Mouse (Mus musculus) cerebellum, postnatal 10 days (tissue): ENCODE data around the gene Gm10300.

ENCODE experiments used
- DNase-seq, 2 experiments: peaks; one replicate each; pipeline ENCODE4 v3.0.0; 2021; ENCODE audit warnings: mixed read lengths in 2 of 2

The Gm10300 gene

DNA sequence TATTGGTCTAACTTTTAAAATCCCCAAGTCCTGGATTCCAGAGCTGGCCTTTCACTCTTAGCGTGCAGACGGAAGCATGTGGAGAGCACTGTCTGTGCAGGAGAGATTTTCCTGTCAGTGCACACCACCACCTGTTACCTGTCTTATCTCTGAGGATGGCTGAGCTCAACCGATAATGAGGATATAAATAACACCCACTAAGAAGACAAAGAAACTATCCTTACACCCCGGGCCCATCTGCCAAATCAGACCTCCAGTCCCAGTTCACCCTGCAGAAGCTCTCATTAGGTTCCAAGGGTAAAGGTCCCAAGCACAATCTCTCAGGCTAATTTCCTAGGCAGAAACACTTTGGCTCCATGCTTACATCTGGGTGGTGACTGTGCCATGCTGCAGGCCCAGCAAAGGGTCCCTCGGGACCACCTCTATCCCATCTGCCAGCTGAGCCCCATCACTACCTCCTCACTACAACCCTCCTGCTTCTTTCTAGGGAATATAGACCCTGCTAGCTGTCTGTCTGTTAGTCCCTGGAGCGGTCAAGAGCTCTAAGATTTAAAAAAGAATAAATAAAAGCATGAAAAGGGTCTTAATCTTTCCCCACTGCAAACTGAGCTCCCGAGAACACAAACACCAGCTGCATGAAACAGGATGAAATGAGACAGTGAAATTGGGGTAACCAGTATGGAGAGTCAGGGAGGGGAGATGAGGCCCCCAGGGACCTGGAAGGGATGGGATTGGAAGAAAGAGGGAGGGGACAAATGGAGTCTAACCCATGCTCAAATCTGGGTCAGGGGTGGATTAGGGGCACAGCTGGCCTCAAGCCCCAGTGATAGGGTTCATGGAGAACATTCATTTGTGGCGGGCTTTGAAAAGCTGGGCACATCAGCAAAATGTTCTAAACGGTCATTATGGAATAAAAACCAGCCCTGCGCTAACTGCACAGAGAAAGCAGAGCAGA is 22.9 kb upstream of the Gm10300 start:
- DNase-seq, result peak in 1 of 2 experiments; percentile 24

DNA sequence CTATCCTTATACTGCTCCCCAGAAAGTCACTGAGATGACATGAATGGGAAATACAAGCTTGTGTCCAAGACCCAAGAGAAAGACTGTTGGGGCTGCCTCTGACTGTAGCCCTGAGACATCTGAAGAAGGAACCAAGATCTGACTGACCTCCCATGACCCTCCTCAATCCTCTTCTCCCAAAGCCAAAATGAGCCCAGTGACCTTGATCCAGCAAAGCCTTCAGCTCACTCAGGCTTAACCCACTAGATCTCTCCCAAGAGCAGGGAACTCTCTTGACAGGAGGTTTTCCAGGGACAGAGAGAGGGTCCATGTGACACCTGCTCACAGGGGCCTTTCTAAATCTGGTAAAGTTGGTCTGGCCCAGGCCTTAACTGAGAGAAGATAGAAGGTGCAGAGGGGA is 17.2 kb upstream of the Gm10300 start:
- no peak for DNase-seq

DNA sequence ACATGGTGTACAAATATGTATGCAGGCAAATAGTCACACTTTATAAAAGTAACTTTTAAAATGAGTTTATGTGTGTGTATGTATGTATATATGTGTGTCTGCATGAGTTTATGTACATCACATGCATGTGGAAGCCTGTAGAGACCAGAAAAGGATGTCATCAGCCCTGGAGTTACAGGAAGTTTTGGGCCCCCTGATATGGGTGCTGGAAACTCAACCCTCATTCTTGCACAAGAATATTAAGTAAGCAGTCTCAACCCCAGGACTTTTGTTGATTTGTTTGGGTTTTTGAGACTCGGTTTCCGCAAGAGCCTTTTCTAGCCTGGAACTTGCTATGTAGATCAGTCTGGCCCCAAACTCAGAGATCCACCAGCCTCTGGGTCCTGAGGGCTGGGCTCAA is 15.0 kb upstream of the Gm10300 start:
- no peak for DNase-seq

DNA sequence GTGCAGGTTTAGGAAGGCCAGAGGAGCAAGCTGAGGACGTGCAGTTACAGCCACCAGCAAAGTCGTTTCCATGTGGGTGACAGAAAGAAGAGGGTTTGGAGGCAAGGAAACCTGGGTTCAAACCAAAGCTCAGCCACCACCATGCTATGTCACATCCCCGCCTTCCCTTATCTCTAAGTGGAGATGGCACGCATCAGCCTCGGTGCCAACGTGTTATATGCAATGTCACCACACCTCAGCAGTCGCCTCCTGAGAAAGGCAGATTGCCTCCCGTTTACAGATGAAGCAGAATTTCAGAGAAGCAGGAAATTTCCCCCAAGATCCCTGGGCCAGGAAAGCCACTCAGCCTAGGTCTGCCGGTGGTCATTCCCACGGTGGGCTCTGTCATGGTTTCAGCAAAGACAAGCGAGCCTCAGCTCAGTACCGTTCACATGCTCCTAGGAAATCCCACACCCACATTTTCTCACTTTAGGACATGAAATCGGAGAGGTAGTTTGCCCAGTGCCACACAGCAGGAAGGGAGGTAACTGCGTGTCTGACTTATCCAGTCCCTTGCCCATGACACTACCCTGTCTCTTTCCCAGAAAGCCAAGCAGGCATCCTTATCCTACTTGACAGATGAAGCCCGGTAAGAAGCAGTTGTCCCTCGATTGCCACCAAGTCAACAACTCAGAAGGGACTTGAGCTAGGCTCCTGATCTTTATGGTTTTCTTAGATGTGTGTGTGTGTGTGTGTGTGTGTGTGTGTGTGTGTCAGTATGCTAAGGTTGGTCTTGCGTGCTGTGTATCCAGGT is 14.3 kb upstream of the Gm10300 start:
- no peak for DNase-seq

DNA sequence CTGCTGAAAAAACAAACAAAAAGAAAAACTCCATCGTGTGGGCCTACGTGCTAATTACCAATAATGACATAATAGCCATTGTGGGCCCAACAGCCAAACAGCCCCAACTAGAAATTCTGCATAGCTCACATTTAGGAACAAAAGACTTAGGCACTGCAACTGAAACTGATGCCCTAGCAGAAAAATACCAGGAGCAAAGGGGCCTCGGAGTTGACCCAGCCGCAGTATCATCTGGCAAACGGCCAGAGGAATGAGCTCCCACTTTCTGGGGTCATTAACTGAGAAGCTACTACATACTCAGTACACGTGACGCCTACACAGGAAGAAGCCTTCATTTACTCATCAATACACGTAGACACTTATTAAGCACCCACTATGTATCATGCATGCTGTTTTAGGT is 12.2 kb upstream of the Gm10300 start:
- no peak for DNase-seq

DNA sequence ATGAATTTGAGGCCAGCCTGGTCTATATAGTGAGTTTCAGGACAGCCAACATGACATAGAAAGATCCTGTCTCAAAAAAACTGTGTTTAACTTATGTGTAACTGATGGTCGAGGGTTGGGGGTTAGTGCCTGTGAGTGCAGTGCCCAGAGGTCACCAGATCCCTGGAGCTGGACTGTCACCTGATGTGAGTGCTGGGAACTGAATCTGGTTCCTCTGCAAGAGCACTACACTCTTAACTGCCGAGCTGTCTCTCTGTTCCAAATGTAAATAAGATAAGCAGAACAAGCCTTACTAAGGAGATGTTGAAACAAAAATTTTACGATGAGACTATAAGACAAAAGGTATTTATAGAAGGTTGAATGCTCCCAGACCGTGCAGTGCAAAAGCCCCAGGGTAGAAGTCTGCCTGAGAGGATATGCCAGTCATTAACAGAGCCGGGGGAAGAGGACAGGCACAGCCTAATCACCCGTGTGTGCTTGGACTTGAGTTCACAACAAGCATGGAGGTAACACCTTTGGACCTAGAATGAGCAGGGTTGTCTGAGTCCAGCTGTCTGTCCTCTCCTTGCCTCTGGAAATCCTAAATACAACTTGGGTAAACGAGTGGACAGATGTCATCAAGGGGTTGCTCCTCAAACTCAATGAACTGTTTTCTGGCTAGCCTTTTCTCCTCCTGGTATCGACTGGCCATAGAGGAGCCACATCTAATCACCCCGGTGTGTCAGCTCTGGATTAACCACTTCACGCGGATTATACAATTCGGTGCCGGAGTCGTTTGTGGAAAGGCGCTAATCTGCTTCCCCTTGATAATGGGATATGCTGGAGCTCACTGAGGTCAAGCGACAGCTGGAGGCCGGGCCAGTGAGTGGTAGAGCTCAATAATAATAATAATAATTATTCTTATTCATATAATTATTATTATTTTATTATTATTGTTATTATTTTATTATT is 11.3 kb upstream of the Gm10300 start:
- DNase-seq, result no peak

DNA sequence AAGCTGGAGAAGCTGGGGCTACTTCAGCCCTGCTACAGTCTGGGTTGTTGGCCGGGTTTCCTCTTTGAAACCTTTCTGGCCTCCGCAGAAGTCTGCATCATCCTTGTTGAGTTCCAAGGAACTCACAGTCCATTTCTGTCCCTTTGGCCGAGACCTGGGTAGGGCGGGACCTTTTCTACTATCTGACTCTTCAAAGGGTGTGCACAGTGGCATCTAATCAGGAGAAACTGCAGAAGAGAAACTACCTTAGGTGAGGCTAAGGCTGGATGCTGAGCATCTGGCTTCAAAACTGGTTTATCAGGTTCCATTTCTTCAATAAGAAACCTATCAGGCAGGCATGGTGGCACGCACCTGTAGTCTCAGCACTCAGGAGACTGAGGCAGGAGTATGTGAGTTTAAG is 9.9 kb upstream of the Gm10300 start:
- no peak for DNase-seq

DNA sequence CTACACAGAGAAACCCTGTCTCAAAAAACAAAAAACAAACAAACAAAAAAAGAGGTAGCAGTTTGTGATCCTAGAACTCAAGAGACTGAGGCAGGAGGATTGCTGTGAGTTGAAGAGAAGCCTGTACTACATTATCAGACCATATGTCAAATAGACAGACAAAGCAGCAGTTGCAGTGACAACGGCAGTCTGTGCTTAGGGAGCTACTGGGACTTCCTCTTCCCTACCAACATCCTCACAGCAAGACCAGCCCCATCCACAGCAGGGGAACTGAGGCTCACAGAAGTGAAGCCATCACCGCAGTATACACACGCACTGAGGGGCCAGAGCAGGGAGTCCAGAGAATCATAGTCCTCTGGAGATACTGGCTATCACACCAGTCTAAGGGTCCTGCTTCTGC is 8.9 kb upstream of the Gm10300 start:
- no peak for DNase-seq

DNA sequence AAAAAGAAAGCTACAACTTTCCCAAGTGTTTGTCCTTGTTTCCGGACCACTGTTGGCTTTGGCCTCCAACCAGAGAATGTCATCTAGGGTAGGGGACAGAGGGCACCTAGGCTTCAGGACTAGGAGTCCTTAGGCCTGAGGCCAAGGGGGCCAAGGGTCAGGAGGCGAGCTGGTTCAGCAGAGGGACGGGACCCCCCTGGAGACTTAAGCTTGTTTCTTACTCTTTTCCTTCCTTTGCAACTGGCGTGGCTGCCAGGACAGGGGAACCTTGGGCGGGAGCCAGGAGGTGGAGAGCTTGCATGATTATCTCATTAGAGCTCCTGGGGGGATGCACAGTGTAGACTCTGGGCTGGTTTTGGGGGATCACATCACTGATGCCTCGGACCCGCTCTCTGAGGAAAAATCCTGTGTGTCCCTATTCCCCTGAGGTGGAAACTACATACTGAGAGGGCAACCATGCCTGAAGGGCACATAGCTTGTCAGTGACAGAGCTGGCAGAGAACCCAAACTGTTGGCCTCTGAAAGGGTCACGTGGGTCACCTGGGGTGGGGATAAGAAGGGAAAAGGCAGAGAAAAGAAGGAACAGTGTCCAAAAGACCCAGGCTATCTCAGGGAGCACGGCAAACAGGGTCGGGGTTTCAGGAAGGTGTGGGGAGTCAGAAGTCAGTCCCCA is 8.3 kb upstream of the Gm10300 start:
- DNase-seq, result peak; percentile 78

DNA sequence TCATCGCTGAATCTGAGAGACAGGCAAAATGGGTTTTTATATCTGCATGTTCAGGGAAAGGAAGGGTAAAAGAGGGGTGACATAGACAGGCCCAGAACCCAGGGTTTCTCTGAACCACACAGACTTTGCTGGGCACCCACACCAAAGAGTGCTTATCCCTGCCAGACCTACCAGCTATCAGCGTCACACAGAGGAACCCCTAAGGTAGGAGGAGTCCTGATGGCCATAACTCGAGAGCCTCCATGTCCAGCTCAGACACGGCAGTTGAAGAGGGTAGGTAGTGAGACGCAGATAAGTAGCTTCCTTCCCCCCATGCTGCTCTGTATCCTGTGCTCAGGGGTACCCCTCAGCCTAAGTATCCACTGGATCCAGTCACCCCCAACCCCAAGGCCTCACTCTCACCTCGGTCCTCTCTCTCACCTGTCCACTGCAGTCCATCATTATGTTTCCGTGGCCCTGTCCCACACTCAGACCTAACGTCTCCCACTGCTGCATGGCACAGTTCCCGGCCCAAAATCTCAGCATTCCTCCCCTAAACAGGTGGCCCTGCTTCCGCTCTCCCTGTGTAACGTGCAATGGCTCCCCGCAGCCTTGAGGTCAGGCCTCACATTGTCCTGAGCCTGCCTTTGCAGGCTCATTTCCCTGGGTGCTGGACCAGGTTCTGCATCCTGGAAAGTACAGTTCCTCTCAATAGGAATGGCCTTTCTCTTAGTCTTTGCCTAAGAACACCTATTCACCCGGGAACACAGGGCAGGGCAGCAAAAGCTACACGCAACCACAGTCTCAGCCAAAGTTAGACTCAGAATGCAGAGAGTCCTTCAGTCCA is 7.2 kb upstream of the Gm10300 start:
- DNase-seq, result peak; percentile 57 to 58

DNA sequence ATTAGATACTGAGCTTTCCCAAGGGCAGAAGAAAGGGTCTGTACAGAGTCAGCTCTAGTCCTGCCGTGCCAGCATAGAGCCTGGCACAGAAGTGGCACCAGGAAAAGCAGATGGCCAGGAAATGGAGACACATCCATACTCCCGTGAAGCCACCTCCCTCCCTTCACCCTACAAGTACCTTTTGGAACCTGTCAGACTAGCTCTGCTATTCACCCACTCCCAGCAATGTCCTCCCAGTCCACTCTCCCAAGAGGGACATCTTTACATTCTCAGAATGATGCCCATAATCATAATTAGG is 6.6 kb upstream of the Gm10300 start:
- peak; percentile 59 to 61 for DNase-seq

DNA sequence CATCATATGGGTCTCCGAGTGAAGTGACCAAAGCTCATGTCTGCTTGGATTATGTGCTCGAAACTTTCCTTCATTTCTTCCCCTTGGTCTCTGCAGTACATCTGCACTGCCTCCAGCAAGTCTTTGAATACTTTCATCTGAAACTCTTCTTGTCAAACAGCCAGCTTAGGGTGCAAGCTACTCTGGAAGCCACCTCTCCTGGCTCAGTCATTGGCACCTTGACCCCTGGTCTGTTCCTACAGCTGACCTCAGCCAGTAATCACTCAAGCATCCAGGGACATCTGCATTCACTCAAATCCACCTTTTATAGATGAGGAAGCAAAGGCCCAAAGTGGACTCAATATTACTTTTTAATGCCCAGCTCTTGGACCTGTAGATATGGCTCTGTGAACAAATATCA is 2.8 kb upstream of the Gm10300 start:
- DNase-seq, result no peak

DNA sequence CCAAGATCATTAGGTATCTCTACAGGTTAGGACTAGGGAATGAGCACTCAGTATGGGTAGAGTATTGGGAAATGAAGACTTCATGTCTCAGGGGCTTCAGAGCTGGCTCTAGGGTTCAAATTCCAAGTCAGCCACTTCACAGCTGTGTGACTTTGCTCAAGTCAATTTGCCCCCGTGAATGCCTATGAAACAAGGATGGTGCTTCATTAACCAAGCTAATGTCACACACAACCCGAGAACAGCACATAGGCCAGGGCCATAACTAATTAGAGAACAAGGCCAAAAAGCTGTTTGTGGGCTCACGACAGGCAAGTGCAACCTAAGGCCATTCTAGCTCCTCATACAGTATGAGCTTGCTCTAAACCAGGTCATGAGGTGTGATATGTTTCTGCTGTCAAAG is 2.3 kb upstream of the Gm10300 start:
- DNase-seq, result no peak

DNA sequence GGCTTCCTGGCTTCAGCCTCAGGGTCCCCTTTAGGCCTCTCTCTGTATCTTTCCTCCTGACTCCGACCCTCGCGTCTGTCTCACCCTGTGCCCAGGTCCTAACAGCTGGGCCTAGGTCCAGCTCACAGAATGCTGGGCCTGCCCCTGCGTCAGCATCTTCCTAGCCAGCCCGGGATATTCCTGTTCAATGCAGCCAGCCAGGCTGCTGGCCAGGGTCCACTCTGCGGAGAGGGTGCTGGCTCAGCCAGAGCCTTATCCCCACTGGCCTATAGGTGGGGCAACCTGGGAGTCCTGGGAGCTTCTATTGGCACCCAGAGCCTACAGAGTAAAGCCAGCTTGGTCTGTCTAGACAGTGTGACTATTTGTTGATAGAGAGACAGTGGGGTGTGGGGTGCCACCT is 1.6 kb upstream of the Gm10300 start:
- DNase-seq, result no peak

DNA sequence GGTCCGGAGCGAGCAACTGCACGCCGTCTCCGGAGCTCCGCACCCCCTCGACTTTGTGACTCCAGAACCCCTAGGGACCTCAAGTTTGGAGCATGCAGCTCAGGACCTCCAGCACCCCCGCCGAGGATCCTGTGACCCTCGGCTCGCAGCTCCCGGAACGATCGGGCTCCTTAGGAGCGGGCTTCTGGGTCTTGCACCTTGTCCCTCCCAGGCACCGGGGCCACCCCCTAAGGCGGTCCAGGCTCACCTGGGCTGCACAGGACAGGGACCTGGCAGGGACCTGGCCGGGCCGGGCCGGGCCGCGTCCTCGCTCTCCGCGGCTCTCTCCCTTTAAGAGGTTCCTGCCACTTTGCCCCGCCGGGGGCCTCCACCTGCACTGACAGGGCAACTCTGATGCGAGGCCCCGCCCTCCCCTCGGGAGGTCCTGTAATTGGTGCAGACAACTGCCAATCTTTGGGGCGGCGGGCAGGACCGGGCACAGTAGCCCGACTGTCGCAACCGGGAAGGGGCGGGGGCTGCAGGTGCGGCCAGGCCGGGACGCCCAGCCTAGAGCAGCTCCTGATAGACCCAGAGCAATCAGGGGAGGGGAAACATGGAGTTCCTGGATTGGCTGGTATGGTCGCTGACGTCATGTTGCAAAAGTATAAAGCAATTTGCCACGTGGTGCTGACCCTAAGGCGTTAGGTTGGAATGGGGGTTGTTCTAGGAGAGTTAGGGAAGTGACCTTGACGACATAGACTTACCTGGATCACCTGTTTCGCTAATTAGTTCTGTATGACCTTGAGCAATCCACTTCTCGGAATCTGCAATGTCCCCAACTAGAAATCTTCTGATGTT is 654 bp downstream of the Gm10300 start, which contains the start of gene Epb41:
Epb41 (minus strand) TSS at position 389 of the 837 bp plus-strand sequence.
- DNase-seq, result peak; percentile 98

DNA sequence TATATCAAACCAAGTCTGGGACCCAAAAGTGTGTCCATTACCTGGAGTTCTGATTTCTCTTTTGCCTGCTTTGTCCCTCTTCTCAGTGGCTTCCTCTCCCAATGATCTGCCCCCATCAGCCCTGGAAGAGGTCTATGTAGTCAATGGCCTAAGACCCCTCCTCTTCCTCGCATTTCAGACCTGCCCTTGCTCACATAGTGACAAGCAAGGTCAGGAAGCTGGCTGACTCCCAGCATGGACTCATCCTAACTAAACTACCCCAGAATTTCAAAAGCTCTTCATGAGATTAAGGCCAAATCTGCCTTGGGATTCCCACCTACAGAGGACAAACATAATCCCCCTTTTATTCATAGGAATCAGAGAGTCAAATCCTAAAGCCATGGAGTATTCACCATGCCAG is 1.3 kb downstream of the Gm10300 start:
- DNase-seq, result no peak

DNA sequence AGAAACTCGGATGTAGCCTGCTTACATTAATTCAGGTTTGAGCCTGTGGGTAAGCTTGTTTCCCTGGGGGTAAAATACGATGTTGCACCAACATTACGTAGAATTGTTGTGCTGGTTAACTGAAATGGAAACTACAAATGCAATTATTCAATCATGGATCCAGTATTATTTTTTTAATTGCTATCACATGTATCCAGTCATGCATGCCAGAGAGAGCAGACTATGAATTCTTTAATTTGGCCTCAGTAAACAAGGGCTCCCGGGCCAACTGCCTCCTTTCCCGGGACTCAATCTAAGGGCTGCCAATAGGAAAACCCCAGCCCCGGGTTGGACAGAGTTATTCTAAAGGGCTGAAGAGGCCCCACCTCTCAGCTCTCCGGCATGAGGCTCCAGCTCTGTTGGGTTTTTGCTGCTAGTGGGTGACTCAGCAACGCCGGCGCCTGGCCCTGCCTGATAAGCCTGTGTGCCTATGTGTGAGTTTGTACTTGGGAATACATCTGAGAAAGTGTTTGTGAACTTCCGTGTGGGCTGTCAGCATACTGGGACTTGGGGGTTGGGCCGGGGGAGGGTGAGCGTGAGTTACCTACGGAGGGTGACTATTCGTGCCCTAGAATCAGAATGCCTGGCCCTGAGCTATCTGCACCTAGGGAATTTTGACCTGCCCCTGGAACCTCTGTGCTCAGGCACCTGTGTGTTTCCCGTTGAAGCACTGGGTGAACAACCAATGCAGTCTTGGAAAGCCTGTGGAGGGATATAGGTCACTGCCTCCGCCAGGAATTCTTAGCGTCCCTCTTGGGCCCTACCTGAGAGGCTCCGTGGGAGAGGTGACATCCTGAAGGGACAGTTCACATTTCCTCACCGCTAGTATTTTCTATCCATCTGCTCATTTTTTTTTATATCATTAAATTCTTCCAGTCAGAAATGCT is 2.2 kb downstream of the Gm10300 start:
- no peak for DNase-seq

DNA sequence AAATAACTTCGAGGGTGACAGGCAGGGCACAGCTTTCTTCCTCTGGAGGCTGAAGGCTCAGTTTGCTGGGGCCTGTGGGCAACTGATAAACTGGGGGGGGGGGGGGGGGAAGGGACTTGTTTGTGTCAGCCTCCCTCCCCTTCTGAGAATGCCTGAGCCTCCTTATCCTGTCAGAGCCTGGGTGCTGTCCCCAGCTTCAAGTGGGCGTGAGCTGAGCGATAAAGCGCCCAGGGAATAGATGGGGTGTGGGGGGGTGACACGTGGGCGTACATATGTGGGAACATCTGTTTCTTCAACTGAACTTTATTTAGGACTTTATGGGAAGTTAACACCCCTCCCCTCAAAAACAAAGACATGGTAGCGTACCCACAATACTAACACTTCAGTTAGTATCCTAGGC is 2.9 kb downstream of the Gm10300 start:
- no peak for DNase-seq

DNA sequence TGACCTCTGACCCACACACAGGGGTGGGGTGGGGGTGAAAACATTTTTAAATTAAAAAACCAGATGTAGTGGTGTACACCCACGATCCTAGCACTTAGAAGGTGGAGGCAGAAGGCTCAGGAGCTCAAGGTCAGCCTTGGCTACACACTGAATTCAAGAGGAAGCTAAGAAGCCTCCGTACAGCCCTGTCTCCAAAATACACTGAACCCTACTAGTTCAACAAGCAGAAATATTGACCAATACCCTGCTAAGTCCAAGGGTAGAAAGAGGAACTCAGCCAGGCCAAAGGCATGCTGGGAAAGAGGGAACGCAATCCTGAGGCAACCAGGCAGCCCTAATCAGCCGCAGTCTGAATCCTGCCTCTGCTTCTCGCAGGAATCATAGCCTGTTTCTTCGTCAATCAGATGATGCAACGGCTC is 3.8 kb downstream of the Gm10300 start:
- DNase-seq, result no peak
